Mouse (Mus musculus) forebrain, embryonic 16.5 days (tissue): ENCODE results near the gene Itga1. TPM values are rescaled to one million over a fixed set of nuclear protein-coding genes. Genes with fewer than 3 reads are reported as not detected.

Source experiments
- ATAC-seq: fragments of 200-750 bp; cut with Nextera tagmentation; 2 replicates; pipeline ENCODE4 v1.8.0; 2017; ENCODE audit warnings: mild to moderate bottlenecking, moderate library complexity
- H3K27ac ChIP-seq: fragments of 300-500 bp; sonication (generic); 2 replicates; pipeline ENCODE4 v1.5.1; 2014; ENCODE audit warnings: low read length, control low read depth
- H3K27me3 ChIP-seq: fragments of 300-500 bp; sonication (generic); replicated peaks from 2 replicates; pipeline ENCODE4 v1.6.1; 2014; ENCODE audit warnings: low read length; ENCODE audit not compliant: control insufficient read depth, insufficient read depth
- H3K36me3 ChIP-seq: fragments of 300-500 bp; sonication (generic); 2 replicates; pipeline ENCODE4 v1.6.1; 2014; ENCODE audit not compliant: control insufficient read depth, insufficient read depth
- H3K4me1 ChIP-seq: fragments of 300-500 bp; sonication (generic); replicated peaks from 2 replicates; pipeline ENCODE4 v1.6.1; 2014; ENCODE audit warnings: low read length; ENCODE audit not compliant: control insufficient read depth, insufficient read depth
- H3K4me2 ChIP-seq: fragments of 300-500 bp; sonication (generic); 2 replicates; pipeline ENCODE4 v1.6.1; 2014; ENCODE audit warnings: mild to moderate bottlenecking, low read length, control low read depth
- H3K4me3 ChIP-seq: fragments of 300-500 bp; sonication (generic); replicated peaks from 2 replicates; pipeline ENCODE4 v1.5.1; 2014; ENCODE audit warnings: mild to moderate bottlenecking, low read length, control low read depth
- H3K9ac ChIP-seq: fragments of 300-500 bp; sonication (generic); replicated peaks from 2 replicates; pipeline ENCODE4 v1.6.1; 2014; ENCODE audit warnings: low read depth, low read length, control low read depth
- H3K9me3 ChIP-seq: fragments of 300-500 bp; sonication (generic); 2 replicates; pipeline ENCODE4 v1.6.1; 2016; ENCODE audit warnings: low read length; ENCODE audit not compliant: control insufficient read depth
- WGBS: fragments of 180-500 bp; shearing (Covaris S2); extraction: QIAGEN DNeasy Blood & Tissue Kit; methylation state at CpG from one replicate; pipeline ENCODE4 v1.1.7; 2014; 5-methylcytosine and 5-hydroxymethylcytosine counted together
- polyA plus RNA-seq: library from polyadenylated mRNA; unstranded; fragments of >200 nt; fragmentation: Nextera tagmentation; extraction: Ambion mirVana; gene quantifications from 2 replicates; pipeline ENCODE4 v1.2.1, GENCODE M21; 2015

The Itga1 gene
- polyA plus RNA-seq, 1 experiment from 2014 or later = 6.6 TPM

GRCm38 (mm10) chr13:115077346-115078134 is 24.2 kb downstream of the Itga1 start:
- Histone ChIP-seq H3K27me3 (no peaks in the 10 kb centered on the region), H3K36me3 (no peaks in the 10 kb centered on the region), H3K4me3 (no peak overlapping the region), H3K9ac (no peak overlapping the region), H3K4me1 (no peaks in the 10 kb centered on the region), H3K9me3 (no peaks in the 10 kb centered on the region), H3K27ac (no peak overlapping the region), H3K4me2 (no peak overlapping the region)
- ATAC-seq = no peak
- WGBS = 92% methylated on average over 9 of the region's 9 CpGs

DNA sequence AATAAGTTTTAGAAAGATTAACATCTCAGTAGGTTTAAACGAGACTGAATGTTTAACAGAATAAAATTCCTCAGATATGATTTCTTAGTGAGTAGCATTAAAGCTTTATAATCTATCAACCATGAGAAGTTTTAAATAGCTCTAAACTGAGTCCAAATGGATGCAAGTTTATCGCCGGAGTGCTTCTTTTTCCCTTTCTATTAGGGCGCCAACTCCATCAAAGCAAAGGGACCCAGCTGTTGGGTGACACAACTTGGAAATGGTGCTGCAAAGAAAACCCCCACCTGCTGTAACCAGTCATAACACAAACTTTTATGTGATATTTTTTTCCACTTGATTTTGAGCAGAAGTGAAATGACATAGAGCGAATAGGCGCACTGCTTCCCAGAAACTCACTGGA is 29.4 kb downstream of the Itga1 start:
- H3K4me2 ChIP-seq = no peak overlapping the region
- no peaks in the 10 kb centered on the region for H3K36me3 ChIP-seq
- H3K4me1 ChIP-seq = no peaks in the 10 kb centered on the region
- no peaks in the 10 kb centered on the region for H3K9me3 ChIP-seq
- ATAC-seq = no peak
- H3K27me3 ChIP-seq = no peaks in the 10 kb centered on the region
- H3K9ac ChIP-seq = no peak overlapping the region
- no peak overlapping the region for H3K27ac ChIP-seq
- 96% methylated on average over 6 of the region's 6 CpGs for WGBS
- no peak overlapping the region for H3K4me3 ChIP-seq

GRCm38 (mm10) chr13:115071431-115071830 is 30.3 kb downstream of the Itga1 start:
- H3K36me3 ChIP-seq = no peaks in the 10 kb centered on the region
- no peaks in the 10 kb centered on the region for H3K4me1 ChIP-seq
- 92% methylated on average over 3 of the region's 3 CpGs for WGBS
- no peaks in the 10 kb centered on the region for H3K9me3 ChIP-seq
- no peak overlapping the region for H3K27ac ChIP-seq
- H3K4me2 ChIP-seq = no peak overlapping the region
- H3K9ac ChIP-seq = no peak overlapping the region
- ATAC-seq = no peak
- H3K27me3 ChIP-seq = no peaks in the 10 kb centered on the region
- no peak overlapping the region for H3K4me3 ChIP-seq

DNA sequence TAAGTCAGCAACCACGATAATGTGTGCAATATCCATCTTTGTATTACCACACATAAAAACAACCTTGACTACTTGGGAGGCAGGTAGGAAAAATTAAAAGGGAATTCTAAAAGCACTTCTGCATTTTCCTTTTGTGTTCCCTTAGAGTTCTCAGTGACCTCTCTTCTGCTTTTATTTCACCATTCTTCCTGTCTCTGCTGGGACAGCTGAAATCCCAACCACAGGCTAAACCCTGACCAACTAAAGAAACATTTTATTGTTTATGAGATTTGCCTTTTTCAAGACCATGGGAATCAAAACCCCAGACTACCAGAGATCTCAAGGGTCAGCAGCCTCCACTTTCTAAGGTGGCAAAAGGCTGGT is 33.8 kb downstream of the Itga1 start:
- Histone ChIP-seq H3K4me2 (no peak overlapping the region), H3K4me3 (no peak overlapping the region), H3K27ac (no peak overlapping the region), H3K9ac (no peak overlapping the region), H3K27me3 (no peaks in the 10 kb centered on the region), H3K4me1 (no peaks in the 10 kb centered on the region), H3K36me3 (no peaks in the 10 kb centered on the region), H3K9me3 (no peaks in the 10 kb centered on the region)
- ATAC-seq = no peak
- 97% methylated on average over 1 of the region's 1 CpGs for WGBS

DNA sequence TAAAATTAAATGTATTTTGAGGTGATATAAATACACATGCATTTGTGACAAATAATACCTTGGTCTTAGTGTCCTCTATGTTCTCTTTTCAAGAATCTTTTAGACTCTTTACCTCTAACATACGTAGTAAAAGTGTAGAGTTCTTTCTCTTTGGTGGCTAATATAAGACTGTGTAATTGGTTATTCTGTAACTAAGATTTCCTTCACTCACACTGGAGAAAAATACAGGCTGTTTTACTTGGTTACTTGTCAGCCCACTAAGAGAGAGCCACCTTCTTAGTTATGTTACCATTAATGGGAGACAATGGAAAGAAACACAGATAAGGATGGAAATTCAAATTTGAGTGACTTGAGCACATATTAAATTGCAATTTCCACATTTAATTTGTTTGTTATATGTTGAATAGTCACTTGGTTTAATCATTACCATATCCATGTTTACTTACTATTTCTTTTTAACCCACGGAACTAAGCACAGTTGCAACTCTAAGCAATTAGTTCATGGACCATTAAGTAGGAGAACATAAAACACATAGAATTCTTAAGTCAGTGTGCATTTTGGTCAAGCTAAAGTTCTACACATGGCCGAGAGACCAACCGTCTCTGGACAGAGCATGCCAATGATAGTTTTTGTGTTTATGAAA is 34.3 kb downstream of the Itga1 start:
- Histone ChIP-seq H3K9ac (no peak overlapping the region), H3K27ac (no peak overlapping the region), H3K4me3 (no peak overlapping the region), H3K27me3 (no peaks in the 10 kb centered on the region), H3K4me1 (no peaks in the 10 kb centered on the region), H3K36me3 (no peaks in the 10 kb centered on the region), H3K4me2 (no peak overlapping the region), H3K9me3 (no peaks in the 10 kb centered on the region)
- 83% methylated on average over 4 of the region's 4 CpGs for WGBS
- no peak for ATAC-seq

- H3K27me3 ChIP-seq = no peaks in the 10 kb centered on the region
- H3K4me2 ChIP-seq = no peak overlapping the region
- WGBS = 81% methylated on average over 5 of the region's 5 CpGs
- ATAC-seq = no peak
- H3K9ac ChIP-seq = no peak overlapping the region
- H3K36me3 ChIP-seq = no peaks in the 10 kb centered on the region
- H3K9me3 ChIP-seq = no peaks in the 10 kb centered on the region
- no peak overlapping the region for H3K4me3 ChIP-seq
- H3K4me1 ChIP-seq = no peaks in the 10 kb centered on the region
- H3K27ac ChIP-seq = no peak overlapping the region
Measured at GRCm38 (mm10) chr13:115057555-115057954, 44.2 kb downstream of the Itga1 start.

DNA sequence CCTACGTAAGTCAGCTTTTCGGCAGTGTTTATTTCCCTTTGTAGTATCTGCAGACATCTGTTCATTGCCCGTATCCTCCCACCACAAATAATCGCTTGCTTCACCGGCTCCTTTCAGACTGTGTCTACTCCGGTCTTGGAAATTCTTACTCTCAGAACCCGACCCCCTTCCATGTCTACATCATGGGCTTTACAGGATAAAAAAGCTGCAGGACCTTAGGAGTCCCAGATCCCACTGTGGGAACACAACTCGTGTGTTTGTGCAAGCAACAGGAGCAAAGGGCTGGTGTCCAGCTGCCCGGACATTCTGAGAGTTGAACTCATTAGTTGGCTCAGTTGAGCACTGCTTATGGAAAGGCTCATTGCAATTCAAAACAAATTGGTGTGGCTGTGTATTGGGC is 47.0 kb downstream of the Itga1 start:
- H3K4me1 ChIP-seq = no peaks in the 10 kb centered on the region
- no peaks in the 10 kb centered on the region for H3K9me3 ChIP-seq
- no peak overlapping the region for H3K4me3 ChIP-seq
- no peak for ATAC-seq
- H3K27me3 ChIP-seq = no peaks in the 10 kb centered on the region
- no peak overlapping the region for H3K27ac ChIP-seq
- 0 out of 2 replicates have a peak overlapping the region, but pooled peaks have one; percentile 5 for H3K4me2 ChIP-seq
- H3K9ac ChIP-seq = no peak overlapping the region
- no peaks in the 10 kb centered on the region for H3K36me3 ChIP-seq
- 11% methylated on average over 9 of the region's 9 CpGs for WGBS

- no peaks in the 10 kb centered on the region for H3K9me3 ChIP-seq
- ATAC-seq = no peak
- 58% methylated on average over 7 of the region's 7 CpGs for WGBS
- no peaks in the 10 kb centered on the region for H3K27me3 ChIP-seq
- no peak overlapping the region for H3K4me2 ChIP-seq
- H3K4me1 ChIP-seq = no peaks in the 10 kb centered on the region
- no peak overlapping the region for H3K9ac ChIP-seq
- H3K4me3 ChIP-seq = no peak overlapping the region
- H3K27ac ChIP-seq = no peak overlapping the region
- H3K36me3 ChIP-seq = no peaks in the 10 kb centered on the region
Measured at GRCm38 (mm10) chr13:115052568-115052967, 49.2 kb downstream of the Itga1 start.

DNA sequence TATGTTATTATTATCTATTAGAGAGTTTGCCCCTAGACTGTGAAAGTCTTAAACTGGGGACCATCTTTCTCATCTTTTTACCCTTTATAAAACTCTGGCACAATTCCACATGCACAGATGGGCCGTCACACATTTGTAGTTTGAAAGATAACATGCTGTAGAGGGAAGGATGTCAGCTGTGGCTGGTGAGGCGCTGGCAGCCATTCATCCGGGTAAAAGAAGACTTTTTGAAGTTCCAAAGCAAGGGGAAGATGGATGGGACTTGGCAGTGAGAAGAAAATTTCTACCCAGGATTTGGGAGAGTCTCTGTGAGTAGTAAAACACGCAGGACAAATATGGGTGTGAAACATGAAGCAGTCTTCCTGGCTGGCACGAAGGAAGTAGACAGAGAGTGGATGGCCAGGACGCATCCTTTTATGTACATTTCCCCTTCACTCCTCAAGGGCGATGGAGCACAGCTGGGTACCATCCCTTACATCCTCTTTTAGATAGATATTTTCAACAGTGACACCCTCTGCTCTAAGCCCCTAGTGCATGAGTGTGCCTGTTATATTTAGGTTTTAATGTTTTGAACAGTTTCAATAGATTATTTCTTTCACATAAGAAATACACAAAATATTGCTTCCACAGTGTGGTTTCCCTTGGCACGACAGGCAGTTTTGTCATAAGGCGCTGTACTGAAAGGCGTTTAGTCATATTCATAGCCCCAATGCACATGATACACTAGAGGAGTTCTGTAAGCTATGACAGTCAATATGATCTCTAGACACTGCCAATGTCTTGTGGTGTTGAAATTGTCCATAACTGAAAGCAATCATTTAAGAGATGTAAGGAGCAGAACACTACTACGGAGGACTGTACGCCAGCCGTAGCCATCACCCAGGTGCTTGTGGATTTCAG is 50.9 kb downstream of the Itga1 start:
- H3K9me3 ChIP-seq = no peaks in the 10 kb centered on the region
- H3K4me3 ChIP-seq = no peak overlapping the region
- no peak overlapping the region for H3K4me2 ChIP-seq
- no peaks in the 10 kb centered on the region for H3K27me3 ChIP-seq
- H3K9ac ChIP-seq = no peak overlapping the region
- peak; percentile 88 for ATAC-seq
- WGBS = 74% methylated on average over 13 of the region's 13 CpGs
- H3K27ac ChIP-seq = no peak overlapping the region; the same call in 1 of the 2 replicates
- H3K4me1 ChIP-seq = no peaks in the 10 kb centered on the region
- H3K36me3 ChIP-seq = no peaks in the 10 kb centered on the region
